Mouse (Mus musculus) T-cell, adult 2 months (primary cell): ENCODE data around the gene Themis2.

Source experiments
- DNase-seq: peaks from one replicate; pipeline ENCODE4 v3.0.0; 2022; ENCODE audit warnings: low spot score

Gene Themis2

GRCm38 (mm10) chr4:132796196-132796886, at the start of gene Themis2:
Gene Themis2 (minus strand): TSS chr4:132796387.
- peak; percentile 55 for DNase-seq

GRCm38 (mm10) chr4:132843705-132844071, 47.5 kb upstream of the Themis2 start:
- no peak for DNase-seq

GRCm38 (mm10) chr4:132842970-132843704, 47.0 kb upstream of the Themis2 start, which contains the start of gene Ppp1r8:
Gene Ppp1r8 (minus strand): TSS chr4:132843169.
- DNase-seq = peak; percentile 95

- peak; percentile 14 for DNase-seq
Measured at GRCm38 (mm10) chr4:132842281-132842906, 46.2 kb upstream of the Themis2 start.

- DNase-seq = no peak
Measured at GRCm38 (mm10) chr4:132841493-132841892, 45.3 kb upstream of the Themis2 start.

GRCm38 (mm10) chr4:132823614-132824366, 27.6 kb upstream of the Themis2 start:
- peak; percentile 62 for DNase-seq

GRCm38 (mm10) chr4:132818442-132818841, 22.3 kb upstream of the Themis2 start:
- no peak for DNase-seq

GRCm38 (mm10) chr4:132816855-132817254, 20.7 kb upstream of the Themis2 start:
- DNase-seq = no peak

GRCm38 (mm10) chr4:132816404-132816803, 20.2 kb upstream of the Themis2 start:
- DNase-seq = no peak

GRCm38 (mm10) chr4:132809621-132810020, 13.4 kb upstream of the Themis2 start:
- DNase-seq = no peak

GRCm38 (mm10) chr4:132807771-132808641, 11.8 kb upstream of the Themis2 start:
- DNase-seq = no peak

- DNase-seq = no peak
Measured at GRCm38 (mm10) chr4:132806620-132807191, 10.5 kb upstream of the Themis2 start.

GRCm38 (mm10) chr4:132805599-132806197, 9.5 kb upstream of the Themis2 start:
- DNase-seq = no peak

GRCm38 (mm10) chr4:132805146-132805545, 9.0 kb upstream of the Themis2 start:
- no peak for DNase-seq

- no peak for DNase-seq
Measured at GRCm38 (mm10) chr4:132804331-132804730, 8.1 kb upstream of the Themis2 start.

GRCm38 (mm10) chr4:132803876-132804275, 7.7 kb upstream of the Themis2 start:
- DNase-seq = no peak

- DNase-seq = no peak
Measured at GRCm38 (mm10) chr4:132803212-132803611, 7.0 kb upstream of the Themis2 start.

- DNase-seq = peak; percentile 26
Measured at GRCm38 (mm10) chr4:132802171-132802637, 6.0 kb upstream of the Themis2 start.

GRCm38 (mm10) chr4:132801176-132802077, 5.2 kb upstream of the Themis2 start:
- no peak for DNase-seq
